Comparison of ENCODE assay signal across 16 mouse cellular contexts in the genomic region with DNA sequence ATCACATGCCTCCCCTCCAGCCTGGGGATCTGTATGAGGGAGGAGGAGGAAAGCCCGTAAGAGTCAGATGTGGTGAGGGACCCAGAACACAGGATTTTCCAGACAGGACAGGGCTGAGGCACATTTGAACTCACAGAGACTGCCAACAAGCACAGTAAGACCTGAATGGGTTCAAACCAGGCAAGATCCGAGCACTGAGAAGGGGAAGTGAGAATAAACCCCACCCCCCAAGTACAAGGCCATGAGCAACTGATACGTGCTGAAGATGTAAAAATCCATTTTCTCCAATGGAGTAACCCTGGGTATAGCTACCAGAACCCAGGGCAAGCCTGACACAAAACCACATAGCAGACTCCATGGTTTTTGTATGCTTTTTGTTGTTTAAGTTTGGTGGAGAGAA.
"Had no signal": no experiment of that assay in that cellular context is flagged by ENCODE, and none has a peak within 500 bp of the region (broad histone marks: within the 10 kb centered on the region; RNA-seq: fewer than 3 reads in every experiment).

No protein-coding gene starts in this region.

- H3K4me3 ChIP-seq: kidney, embryonic 15.5 days; left cerebral cortex, adult 2 months; liver, embryonic 13.5 days; megakaryocyte, embryonic 14.5 days; midbrain, embryonic 10.5 days; midbrain, embryonic 13.5 days had no signal

- H3K4me2 ChIP-seq: kidney, embryonic 15.5 days; liver, embryonic 13.5 days; midbrain, embryonic 13.5 days had no signal

- H3K27me3 ChIP-seq: kidney, embryonic 15.5 days; liver, embryonic 13.5 days; midbrain, embryonic 13.5 days had no signal

- H3K9me3 ChIP-seq: kidney, embryonic 15.5 days; liver, embryonic 13.5 days; megakaryocyte, embryonic 14.5 days; midbrain, embryonic 10.5 days; midbrain, embryonic 13.5 days had no signal

- H3K27ac ChIP-seq: kidney, embryonic 15.5 days; left cerebral cortex, adult 2 months; liver, embryonic 13.5 days; midbrain, embryonic 10.5 days; midbrain, embryonic 13.5 days had no signal

- H3K4me1 ChIP-seq: kidney, embryonic 15.5 days; liver, embryonic 13.5 days; megakaryocyte, embryonic 14.5 days; midbrain, embryonic 13.5 days had no signal

- DNase-seq: kidney, adult 8-10 months; kidney, postnatal 10 days; kidney, postnatal 36 days; liver, embryonic 13.5 days; lung, adult 2 months; lung, postnatal 14 days; lung, postnatal 4 days; thymus, adult 18-20 months; thymus, postnatal 36 days had no signal

- H3K36me3 ChIP-seq: kidney, embryonic 15.5 days; liver, embryonic 13.5 days; midbrain, embryonic 10.5 days; midbrain, embryonic 13.5 days had no signal

- H3K9ac ChIP-seq: kidney, embryonic 15.5 days; liver, embryonic 13.5 days; midbrain, embryonic 13.5 days had no signal

- ATAC-seq: intestine, postnatal 0 days; midbrain, embryonic 13.5 days; midbrain, embryonic 16.5 days had no signal
